Mouse (Mus musculus) liver, embryonic 14.5 days (tissue): ENCODE measurements around the gene Dnajc8.
A peak's percentile ranks its signal among the peaks of the same experiment; 100 is the strongest.

Experiments used
- CTCF ChIP-seq: IDR thresholded peaks from 2 replicates; pipeline ENCODE4 v1.5.1; 2016; ENCODE audit warnings: antibody characterized with exemption, low read depth, control low read depth
- EP300 ChIP-seq: IDR thresholded peaks from 2 replicates; pipeline ENCODE4 v1.6.1; 2016; ENCODE audit warnings: antibody characterized with exemption, low read depth

DNA sequence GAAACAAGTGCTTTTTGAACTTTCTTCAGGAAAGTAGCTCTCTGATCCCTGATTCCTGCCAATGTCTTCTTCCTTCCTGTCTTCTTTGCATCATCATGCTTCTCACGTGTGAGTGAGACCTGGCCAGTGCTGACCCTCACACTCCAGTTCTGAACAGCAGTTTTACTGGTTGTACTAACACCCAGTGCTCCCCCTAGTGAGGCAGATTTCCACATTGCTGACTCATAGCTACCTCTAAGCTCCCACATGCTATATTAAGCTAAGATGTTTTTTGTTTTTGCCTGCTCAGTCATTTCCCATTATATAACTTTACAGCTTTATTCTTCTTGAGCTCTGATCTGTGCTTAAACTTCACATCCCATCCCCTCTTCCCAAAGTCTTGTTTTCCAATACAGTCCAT, 7.4 kb downstream of the Dnajc8 start:
- TF ChIP-seq CTCF: peak; percentile 37; the same call in 1 of the 2 replicates
- no peak for TF ChIP-seq EP300
